Comparison of ENCODE assay signal across 22 mouse cellular contexts in the genomic region with DNA sequence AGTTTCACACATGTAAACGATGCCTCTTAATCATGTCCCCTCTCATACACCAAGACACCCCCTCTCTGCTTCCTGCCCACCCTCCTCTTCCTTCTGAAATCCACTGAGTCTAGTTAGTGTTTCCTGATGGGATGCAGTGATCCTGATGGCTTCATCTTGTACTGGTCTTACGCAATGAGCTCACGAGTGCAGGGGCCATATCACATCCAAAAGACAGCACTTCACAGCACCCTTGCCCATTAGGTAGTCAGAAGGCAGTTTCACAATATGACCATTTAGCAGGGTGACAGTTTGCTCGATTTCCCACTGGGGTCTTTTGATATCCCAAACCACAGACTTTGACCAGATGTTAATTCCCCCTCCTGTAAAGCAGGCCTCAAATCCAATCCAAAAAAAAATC. TPM values are rescaled to one million over a fixed set of nuclear protein-coding genes. Genes with fewer than 3 reads are reported as not detected.
"Had no signal": no experiment of that assay in that cellular context is flagged by ENCODE, and none has a peak within 500 bp of the region (broad histone marks: within the 10 kb centered on the region; RNA-seq: fewer than 3 reads in every experiment).

No protein-coding gene starts in this region.

- H3K9ac ChIP-seq: liver, embryonic 15.5 days; lung, embryonic 14.5 days; midbrain, embryonic 13.5 days; midbrain, embryonic 15.5 days; neural tube, embryonic 13.5 days; neural tube, embryonic 15.5 days; stomach, embryonic 15.5 days had no signal

- ATAC-seq: midbrain, embryonic 13.5 days; midbrain, embryonic 15.5 days had no signal

- DNase-seq: lung, adult 18-20 months; lung, embryonic 14.5 days; lung, postnatal 10 days; lung, postnatal 4 days; right cerebral cortex, postnatal 14 days; thymus, adult 2 months; thymus, postnatal 14 days; thymus, postnatal 36 days had no signal

- H3K4me1 ChIP-seq: midbrain, embryonic 13.5 days; midbrain, embryonic 15.5 days; neural tube, embryonic 13.5 days; neural tube, embryonic 15.5 days; stomach, embryonic 15.5 days had no signal

- H3K27me3 ChIP-seq: liver, embryonic 15.5 days; midbrain, embryonic 13.5 days; neural tube, embryonic 13.5 days; neural tube, embryonic 15.5 days; stomach, embryonic 15.5 days had no signal

- H3K4me3 ChIP-seq: liver, embryonic 15.5 days; megakaryocyte, embryonic 14.5 days; midbrain, embryonic 13.5 days; midbrain, embryonic 15.5 days; myocyte; neural tube, embryonic 13.5 days; neural tube, embryonic 15.5 days; stomach, embryonic 15.5 days had no signal

- H3K27ac ChIP-seq: liver, embryonic 15.5 days; midbrain, embryonic 13.5 days; midbrain, embryonic 15.5 days; neural tube, embryonic 13.5 days; neural tube, embryonic 15.5 days; stomach, embryonic 15.5 days; stomach, postnatal 0 days had no signal

- H3K4me2 ChIP-seq: liver, embryonic 15.5 days; lung, embryonic 14.5 days; midbrain, embryonic 11.5 days; midbrain, embryonic 13.5 days; midbrain, embryonic 15.5 days; neural tube, embryonic 13.5 days; neural tube, embryonic 15.5 days; stomach, embryonic 15.5 days had no signal

- H3K36me3 ChIP-seq: liver, embryonic 15.5 days; midbrain, embryonic 13.5 days; midbrain, embryonic 15.5 days; neural tube, embryonic 13.5 days; neural tube, embryonic 15.5 days; stomach, embryonic 15.5 days had no signal

- H3K9me3 ChIP-seq: liver, embryonic 15.5 days; megakaryocyte, embryonic 14.5 days; midbrain, embryonic 13.5 days; midbrain, embryonic 15.5 days; neural tube, embryonic 13.5 days; neural tube, embryonic 15.5 days; stomach, embryonic 15.5 days had no signal

RNA-seq across cellular contexts. Expression of a gene that starts 58.6 kb away (rescaled TPM):
- polyA plus RNA-seq: liver, embryonic 15.5 days; lung, embryonic 14.5 days; lung, embryonic 16.5 days; midbrain, embryonic 11.5 days; midbrain, embryonic 13.5 days; midbrain, embryonic 15.5 days; myocyte; neural tube, embryonic 11.5 days; neural tube, embryonic 13.5 days; neural tube, embryonic 15.5 days; spleen, adult 2 months; stomach, embryonic 15.5 days; stomach, postnatal 0 days; testis, adult 2 months; thymus, adult 2 months had no signal
